Mouse (Mus musculus): ENCODE measurements around the gene Ctdsp2. TPM values are rescaled to one million over a fixed set of nuclear protein-coding genes. Genes with fewer than 3 reads are reported as not detected.

The Ctdsp2 gene
- polyA plus RNA-seq, 2 experiments = 13.3 to 18.8 TPM

GRCm38 (mm10) chr10:126962271-126962965, 16.1 kb upstream of the Ctdsp2 start:
- H3K9ac ChIP-seq (replicated peaks) = no peak overlapping the region
- DNase-seq (ENCODE audit: low read depth in 3 of 3, low spot score in 3 of 3) (no peak), ATAC-seq (ENCODE audit: insufficient read depth) (no peak)
- H3K4me3 ChIP-seq (ENCODE audit: insufficient read depth in 1 of 2, low read depth in 2 of 2, low read length in 2 of 2) = no peak overlapping the region
- H3K36me3 ChIP-seq (replicated peaks; ENCODE audit: control insufficient read depth, insufficient read depth, low read depth) = no peaks in the 10 kb centered on the region
- no peak overlapping the region for H3K27ac ChIP-seq
- WGBS (ENCODE audit: insufficient replicate concordance) = 23% methylated on average over 15 of the region's 15 CpGs
- no peaks in the 10 kb centered on the region for H3K9me3 ChIP-seq (ENCODE audit: control insufficient read depth, low read length)
- no peaks in the 10 kb centered on the region for H3K27me3 ChIP-seq (ENCODE audit: control insufficient read depth, insufficient read depth, low read length)
- H3K4me2 ChIP-seq (ENCODE audit: low read depth) = no peak overlapping the region
- TF ChIP-seq EP300 (IDR thresholded peaks at IDR 0.05; ENCODE audit: low read depth) = no peak
- no peak for TF ChIP-seq CTCF (IDR thresholded peaks at IDR 0.05; ENCODE audit: low read depth)
- peaks cover 0 to 5% of the 10 kb centered on the region in 2 experiments; a peak in 1 of 4 replicates for H3K4me1 ChIP-seq (replicated peaks; ENCODE audit: control insufficient read depth in 2 of 2, insufficient read depth in 2 of 2, low read length in 1 of 2)

DNA sequence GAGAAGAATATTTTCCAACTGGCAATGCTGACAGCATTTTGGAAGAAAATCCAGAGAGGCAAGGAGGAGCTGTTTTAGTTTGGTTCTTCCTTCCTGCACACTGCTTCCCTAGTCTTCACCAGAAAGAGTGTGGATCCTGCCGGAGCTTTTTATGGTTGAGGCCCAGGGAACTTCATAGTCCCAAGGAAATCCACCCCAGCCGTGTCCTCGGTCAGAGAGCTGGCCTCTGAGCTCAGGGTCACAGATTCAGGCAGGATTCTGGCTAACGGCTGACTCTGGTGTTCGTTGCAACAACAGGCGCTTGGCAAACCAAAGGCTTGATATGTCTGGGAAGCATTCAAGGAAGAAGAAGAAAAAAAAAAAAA, 15.6 kb upstream of the Ctdsp2 start:
- Histone ChIP-seq H3K36me3 (replicated peaks; ENCODE audit: control insufficient read depth, insufficient read depth, low read depth) (no peaks in the 10 kb centered on the region), H3K4me1 (replicated peaks; ENCODE audit: control insufficient read depth in 2 of 2, insufficient read depth in 2 of 2, low read length in 1 of 2) (peaks cover 0 to 2% of the 10 kb centered on the region in 2 experiments; a peak in 1 of 4 replicates), H3K9me3 (ENCODE audit: control insufficient read depth, low read length) (no peaks in the 10 kb centered on the region), H3K9ac (replicated peaks) (no peak overlapping the region), H3K27ac (no peak overlapping the region), H3K4me3 (ENCODE audit: insufficient read depth in 1 of 2, low read depth in 2 of 2, low read length in 2 of 2) (no peak overlapping the region), H3K27me3 (ENCODE audit: control insufficient read depth, insufficient read depth, low read length) (no peaks in the 10 kb centered on the region), H3K4me2 (ENCODE audit: low read depth) (no peak overlapping the region)
- no peak for DNase-seq (ENCODE audit: low read depth in 3 of 3, low spot score in 3 of 3)
- 61% methylated on average over 6 of the region's 6 CpGs for WGBS (ENCODE audit: insufficient replicate concordance)
- no peak for ATAC-seq (ENCODE audit: insufficient read depth)
- no peak for TF ChIP-seq EP300 (IDR thresholded peaks at IDR 0.05; ENCODE audit: low read depth)
- no peak for TF ChIP-seq CTCF (IDR thresholded peaks at IDR 0.05; ENCODE audit: low read depth)

GRCm38 (mm10) chr10:126963821-126964220, 14.7 kb upstream of the Ctdsp2 start:
- Histone ChIP-seq H3K4me1 (replicated peaks; ENCODE audit: control insufficient read depth in 2 of 2, insufficient read depth in 2 of 2, low read length in 1 of 2) (peaks cover 0 to 2% of the 10 kb centered on the region in 2 experiments; a peak in 1 of 4 replicates), H3K27me3 (ENCODE audit: control insufficient read depth, insufficient read depth, low read length) (no peaks in the 10 kb centered on the region), H3K4me3 (ENCODE audit: insufficient read depth in 1 of 2, low read depth in 2 of 2, low read length in 2 of 2) (no peak overlapping the region), H3K36me3 (replicated peaks; ENCODE audit: control insufficient read depth, insufficient read depth, low read depth) (no peaks in the 10 kb centered on the region), H3K9me3 (ENCODE audit: control insufficient read depth, low read length) (no peaks in the 10 kb centered on the region), H3K27ac (no peak overlapping the region), H3K9ac (replicated peaks) (no peak overlapping the region), H3K4me2 (ENCODE audit: low read depth) (no peak overlapping the region)
- ATAC-seq (ENCODE audit: insufficient read depth) (no peak), DNase-seq (ENCODE audit: low read depth in 3 of 3, low spot score in 3 of 3) (no peak)
- WGBS (ENCODE audit: insufficient replicate concordance) = 69% methylated on average over 8 of the region's 8 CpGs
- TF ChIP-seq CTCF (IDR thresholded peaks at IDR 0.05; ENCODE audit: low read depth) (no peak), EP300 (IDR thresholded peaks at IDR 0.05; ENCODE audit: low read depth) (no peak)

DNA sequence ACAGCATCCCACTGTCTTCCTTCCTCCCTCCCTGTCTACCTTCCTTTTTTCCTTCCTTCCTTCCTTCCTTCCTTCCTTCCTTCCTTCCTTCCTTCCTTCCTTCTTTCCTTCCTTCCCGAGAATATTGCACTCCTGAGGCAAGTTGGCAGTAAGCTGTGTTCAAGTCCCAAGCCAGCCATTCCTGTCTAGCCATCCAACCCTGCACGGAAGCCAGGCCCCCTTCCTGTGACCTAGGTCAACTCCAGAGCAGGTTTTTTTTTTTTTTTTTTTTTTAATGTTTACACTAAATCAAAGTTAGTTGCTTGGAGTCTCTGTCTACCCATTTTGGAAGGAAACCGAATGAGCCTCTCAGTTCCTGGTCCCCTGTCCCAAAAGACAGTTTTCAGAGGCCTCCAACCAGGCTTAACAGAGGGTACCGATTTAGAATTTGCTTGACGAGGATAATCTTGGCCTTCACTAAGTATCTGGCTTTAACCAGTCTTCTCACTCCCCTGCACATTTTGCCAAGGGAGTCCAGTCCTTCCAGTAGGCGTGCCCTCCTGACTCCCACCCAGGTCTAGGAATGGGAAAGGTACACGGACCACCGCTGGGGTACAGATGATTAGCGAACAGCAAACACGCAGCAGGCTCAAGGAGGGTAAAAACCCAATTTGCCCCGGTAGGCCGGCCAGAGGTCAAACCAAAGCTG, 7.0 kb upstream of the Ctdsp2 start:
- H3K9ac ChIP-seq (replicated peaks) = no peak overlapping the region
- H3K4me1 ChIP-seq (replicated peaks; ENCODE audit: control insufficient read depth in 2 of 2, insufficient read depth in 2 of 2, low read length in 1 of 2) = peaks cover 0 to 13% of the 10 kb centered on the region in 2 experiments; a peak in 2 of 4 replicates
- H3K4me3 ChIP-seq (ENCODE audit: insufficient read depth in 1 of 2, low read depth in 2 of 2, low read length in 2 of 2) = no peak overlapping the region
- no peaks in the 10 kb centered on the region for H3K9me3 ChIP-seq (ENCODE audit: control insufficient read depth, low read length)
- 31% methylated on average over 12 of the region's 12 CpGs for WGBS (ENCODE audit: insufficient replicate concordance)
- 0 out of 2 replicates have a peak overlapping the region, but pooled peaks have one; percentile 3 for H3K4me2 ChIP-seq (ENCODE audit: low read depth)
- ATAC-seq (ENCODE audit: insufficient read depth) (no peak), DNase-seq (ENCODE audit: low read depth in 3 of 3, low spot score in 3 of 3) (no peak)
- TF ChIP-seq CTCF (IDR thresholded peaks at IDR 0.05; ENCODE audit: low read depth) = no peak
- TF ChIP-seq EP300 (IDR thresholded peaks at IDR 0.05; ENCODE audit: low read depth) = no peak
- no peaks in the 10 kb centered on the region; the same call in 1 of the 2 replicates for H3K27me3 ChIP-seq (ENCODE audit: control insufficient read depth, insufficient read depth, low read length)
- H3K27ac ChIP-seq = no peak overlapping the region; the same call in 1 of the 2 replicates
- no peaks in the 10 kb centered on the region for H3K36me3 ChIP-seq (replicated peaks; ENCODE audit: control insufficient read depth, insufficient read depth, low read depth)

DNA sequence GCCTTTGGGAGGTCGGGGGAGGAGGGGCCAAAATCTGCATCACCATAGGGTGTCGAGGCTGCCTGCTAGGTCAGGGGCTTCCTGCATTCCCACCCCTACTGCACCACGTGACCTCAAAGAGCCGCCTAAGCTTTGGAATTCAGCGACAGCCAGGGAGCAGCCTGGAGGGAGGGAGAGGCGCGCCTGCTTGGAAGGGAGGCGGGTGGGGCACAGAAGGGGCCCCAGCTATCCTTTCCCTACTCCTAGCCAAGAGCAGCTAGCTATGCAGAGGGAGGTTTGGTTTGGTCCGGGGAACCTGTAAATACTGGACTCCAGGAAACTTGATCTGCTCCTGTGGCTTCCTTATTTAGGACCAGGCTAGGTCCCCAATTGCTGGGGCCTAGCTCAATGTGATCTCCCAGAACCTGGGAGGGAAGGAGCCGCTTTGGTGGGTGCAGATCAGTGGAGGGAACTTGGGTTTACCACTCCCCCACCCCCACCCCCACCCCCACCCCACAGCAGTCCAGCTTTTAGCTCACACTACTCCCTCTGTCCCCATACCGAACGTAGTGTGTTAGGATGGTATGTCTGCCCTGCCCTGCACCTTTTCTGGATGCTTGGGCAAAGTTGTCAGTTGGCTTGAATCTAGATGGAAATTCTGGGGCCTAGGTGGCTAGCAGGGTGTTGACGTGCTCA, 6.3 kb upstream of the Ctdsp2 start:
- TF ChIP-seq CTCF (IDR thresholded peaks at IDR 0.05; ENCODE audit: low read depth) (no peak), EP300 (IDR thresholded peaks at IDR 0.05; ENCODE audit: low read depth) (no peak)
- ATAC-seq (ENCODE audit: insufficient read depth) = peak; percentile 68
- Histone ChIP-seq H3K36me3 (replicated peaks; ENCODE audit: control insufficient read depth, insufficient read depth, low read depth) (no peaks in the 10 kb centered on the region), H3K4me2 (ENCODE audit: low read depth) (no peak overlapping the region), H3K9ac (replicated peaks) (no peak overlapping the region), H3K4me1 (replicated peaks; ENCODE audit: control insufficient read depth in 2 of 2, insufficient read depth in 2 of 2, low read length in 1 of 2) (peaks cover 0 to 16% of the 10 kb centered on the region in 2 experiments; a peak in 2 of 4 replicates), H3K27me3 (ENCODE audit: control insufficient read depth, insufficient read depth, low read length) (no peaks in the 10 kb centered on the region; the same call in 1 of the 2 replicates), H3K4me3 (ENCODE audit: insufficient read depth in 1 of 2, low read depth in 2 of 2, low read length in 2 of 2) (no peak overlapping the region), H3K27ac (no peak overlapping the region), H3K9me3 (ENCODE audit: control insufficient read depth, low read length) (no peaks in the 10 kb centered on the region)
- peak in 2 of 3 experiments; percentile 30 to 35 for DNase-seq (ENCODE audit: low read depth in 3 of 3, low spot score in 3 of 3)
- WGBS (ENCODE audit: insufficient replicate concordance) = 35% methylated on average over 13 of the region's 13 CpGs
